Mouse (Mus musculus) thymus, postnatal 10 days (tissue): ENCODE results near the gene Kcnj2.

Experiments used
- DNase-seq, 2 experiments: peaks; one replicate each; pipeline ENCODE4 v3.0.0; 2021; ENCODE audit warnings: low spot score in 2 of 2

The Kcnj2 gene

DNA sequence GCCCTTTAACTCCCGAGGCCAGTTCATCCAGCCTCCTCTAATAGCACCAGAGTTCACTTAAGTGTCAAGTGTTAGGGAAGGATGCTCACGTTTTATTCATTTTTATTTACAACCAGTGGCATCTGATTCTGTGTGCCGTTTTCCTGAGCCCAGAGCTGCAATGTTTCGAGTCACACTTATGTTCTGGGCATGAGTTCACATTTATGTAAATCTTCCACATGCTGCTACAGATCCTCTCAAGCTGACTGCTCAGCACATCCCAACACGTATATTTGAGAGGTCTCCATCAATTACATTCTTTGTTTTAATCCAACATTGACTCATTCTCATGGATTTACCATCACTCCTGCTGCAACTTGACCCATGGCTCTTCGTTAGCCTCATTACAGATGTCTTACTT is 25.2 kb downstream of the Kcnj2 start:
- no peak for DNase-seq

DNA sequence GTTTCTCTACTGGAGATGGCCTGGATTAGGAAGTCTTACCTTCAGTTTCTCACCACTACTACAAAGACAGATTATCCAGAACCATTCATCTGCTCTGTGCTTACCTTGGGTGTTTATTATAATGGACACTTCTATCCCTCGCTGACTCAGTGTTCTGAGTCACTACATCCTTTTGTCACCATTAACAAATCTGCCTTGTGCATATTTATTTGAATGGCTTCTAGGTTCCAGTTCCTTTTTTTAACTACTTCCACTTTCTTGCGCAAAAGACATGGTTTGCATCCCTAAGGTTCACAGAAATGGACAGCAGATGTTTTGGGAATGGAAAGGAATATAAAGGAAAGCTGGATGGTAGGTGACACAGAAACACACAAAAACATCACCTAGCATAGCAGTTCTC is 27.0 kb downstream of the Kcnj2 start:
- DNase-seq: no peak

DNA sequence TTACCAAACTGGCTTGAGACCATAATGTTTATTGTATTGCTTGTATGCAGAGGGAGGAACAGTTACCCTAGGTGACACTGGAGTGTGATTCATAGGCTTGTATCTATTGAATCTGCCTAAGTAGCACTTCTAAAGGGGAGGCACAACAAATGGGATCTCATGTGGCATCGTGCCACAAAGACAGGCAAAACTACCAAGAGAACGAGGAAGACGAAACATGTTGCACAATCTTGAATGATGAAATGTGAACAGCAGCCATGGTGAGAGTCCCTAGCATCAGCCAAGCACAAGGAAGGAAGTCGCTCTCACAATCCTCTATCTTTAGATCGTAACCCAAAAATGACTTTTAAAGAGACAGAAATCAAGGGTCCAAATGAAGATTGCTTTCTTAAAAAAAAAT is 30.6 kb downstream of the Kcnj2 start:
- no peak for DNase-seq

DNA sequence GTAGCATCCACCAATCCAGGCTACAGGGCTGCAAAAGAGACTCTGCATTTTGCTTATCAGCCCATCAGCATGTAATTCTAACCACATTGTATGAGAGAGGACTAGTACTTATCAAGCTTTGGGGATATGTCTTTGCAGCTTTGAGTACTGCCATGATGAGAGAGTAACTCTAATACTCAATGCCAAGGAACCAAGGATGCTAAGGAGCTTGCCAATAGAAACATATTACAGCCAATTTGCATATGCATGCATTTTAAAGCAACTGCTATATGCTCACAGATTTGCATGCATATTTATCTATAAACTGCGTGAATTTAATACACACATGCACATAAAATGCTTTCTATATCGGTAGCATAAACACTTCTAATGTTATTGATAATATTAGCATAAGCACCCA is 34.2 kb downstream of the Kcnj2 start:
- no peak for DNase-seq

DNA sequence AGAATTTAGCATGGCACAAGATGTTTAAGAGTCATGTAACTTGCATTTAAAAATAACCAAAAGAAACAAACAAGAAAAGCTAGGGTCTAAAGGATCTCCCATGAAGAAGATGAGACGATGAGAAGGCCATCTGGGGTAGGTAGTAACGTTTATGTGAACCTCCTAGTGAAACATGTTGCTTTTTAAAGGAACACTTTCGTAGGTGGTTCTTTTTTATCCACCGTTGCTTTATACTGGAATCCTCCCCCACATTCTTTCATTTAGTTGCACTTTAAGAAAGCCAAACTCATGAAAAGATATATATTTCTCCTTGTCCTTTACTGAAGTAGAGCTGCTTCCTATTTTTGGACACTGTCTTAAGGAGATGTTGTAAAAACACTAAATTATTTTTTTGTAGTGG is 34.7 kb downstream of the Kcnj2 start:
- DNase-seq: no peak

DNA sequence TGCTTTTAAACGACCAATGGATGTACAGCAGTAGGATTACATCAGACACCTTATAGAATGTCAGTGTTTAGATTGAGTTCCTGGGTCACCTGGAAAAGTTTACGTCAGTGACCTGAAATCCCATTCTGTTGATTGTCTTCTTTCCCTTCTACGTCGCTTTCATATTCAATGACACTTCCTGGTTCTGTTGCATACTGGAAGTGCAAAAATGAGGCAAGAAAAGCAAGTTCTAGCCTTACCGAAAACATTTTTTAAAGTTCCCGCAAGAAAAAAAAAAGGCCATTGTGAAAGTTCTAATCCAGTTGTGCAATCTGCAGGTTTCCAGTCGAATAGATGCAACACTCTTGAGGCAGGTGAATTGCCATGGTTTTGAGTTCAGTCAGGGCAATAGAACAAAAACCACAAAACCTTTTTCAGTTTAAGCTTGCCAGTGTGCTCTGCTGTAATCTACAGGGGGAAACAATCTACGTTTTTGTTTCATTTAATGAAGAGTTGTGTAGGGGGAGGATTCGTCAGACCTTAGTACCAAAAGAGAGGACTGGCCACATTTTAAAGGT is 35.7 kb downstream of the Kcnj2 start:
- no peak for DNase-seq

DNA sequence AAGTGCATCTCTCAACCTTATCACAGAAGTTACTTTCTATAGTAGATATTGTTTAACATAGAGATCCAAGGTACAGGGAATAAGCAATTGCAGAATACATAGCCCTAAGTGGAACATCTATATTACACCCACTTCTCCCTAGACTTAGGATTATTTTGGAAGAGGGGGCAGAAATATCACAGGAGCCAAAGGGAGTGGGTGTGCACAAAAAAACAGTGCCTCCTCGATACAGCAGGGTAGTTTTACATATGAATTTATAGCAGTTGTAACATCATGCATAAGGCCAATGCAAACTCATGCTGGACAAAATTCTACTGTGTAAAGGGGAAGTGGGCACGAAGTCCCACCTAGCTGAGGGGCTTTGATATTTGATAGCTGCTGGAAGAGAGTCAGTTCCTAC is 38.5 kb downstream of the Kcnj2 start:
- DNase-seq: no peak

DNA sequence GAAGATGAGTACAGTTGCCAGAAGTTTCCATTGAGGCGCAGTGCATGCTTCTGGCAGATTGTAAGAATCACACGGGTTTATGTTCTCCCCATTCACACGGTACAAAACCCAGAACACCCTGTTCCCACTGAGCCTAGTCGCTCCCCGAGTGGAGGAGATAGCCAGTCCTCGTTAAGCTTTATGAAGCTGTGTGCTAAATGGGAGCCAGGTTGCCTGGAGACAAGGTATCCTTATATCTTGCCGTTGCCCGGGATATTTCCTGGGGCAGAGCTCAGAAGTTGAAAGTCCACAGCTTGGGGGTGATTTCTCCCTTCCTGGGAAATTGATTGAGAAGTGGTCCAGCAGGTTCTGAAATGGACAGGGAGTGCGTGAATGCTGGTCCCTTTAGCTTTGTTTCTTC is 42.2 kb downstream of the Kcnj2 start:
- DNase-seq: no peak

DNA sequence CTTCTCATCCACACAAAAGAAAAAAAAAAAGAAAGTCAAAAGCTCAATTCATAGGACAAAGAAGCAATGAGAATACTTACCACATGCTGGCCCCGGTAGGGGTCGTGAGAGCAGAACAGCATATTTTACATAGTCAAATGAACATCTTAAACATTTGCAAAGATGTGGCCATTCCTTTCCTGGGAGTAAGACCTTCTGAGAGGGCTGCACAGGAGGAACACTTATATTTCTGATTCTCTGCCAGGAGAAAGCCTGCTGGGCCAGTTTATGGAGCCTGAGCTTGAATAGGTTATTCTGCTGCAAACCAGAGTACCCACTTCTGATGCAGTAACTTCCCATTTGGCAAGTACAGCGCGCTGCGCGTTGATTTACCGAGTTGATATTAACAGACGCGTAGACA is 55.5 kb downstream of the Kcnj2 start:
- no peak for DNase-seq

DNA sequence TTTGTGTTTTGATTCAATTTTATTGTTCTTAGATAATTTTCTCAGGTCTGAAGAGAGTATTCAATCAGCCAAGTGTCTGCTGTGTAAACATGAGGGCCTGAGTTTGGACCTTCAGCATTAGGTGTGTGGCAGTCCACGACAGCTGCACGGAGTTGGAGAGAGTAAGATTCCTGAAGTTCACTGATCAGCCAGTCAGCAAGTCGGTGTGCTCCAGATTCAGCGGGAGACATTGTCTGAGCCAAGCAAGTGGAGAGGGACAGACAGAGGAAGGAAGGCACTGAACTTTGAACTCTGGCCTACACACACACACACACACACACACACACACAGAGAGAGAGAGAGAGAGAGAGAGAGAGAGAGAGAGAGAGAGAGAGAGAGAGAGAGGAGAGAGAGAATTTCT is 57.4 kb downstream of the Kcnj2 start:
- DNase-seq: no peak

DNA sequence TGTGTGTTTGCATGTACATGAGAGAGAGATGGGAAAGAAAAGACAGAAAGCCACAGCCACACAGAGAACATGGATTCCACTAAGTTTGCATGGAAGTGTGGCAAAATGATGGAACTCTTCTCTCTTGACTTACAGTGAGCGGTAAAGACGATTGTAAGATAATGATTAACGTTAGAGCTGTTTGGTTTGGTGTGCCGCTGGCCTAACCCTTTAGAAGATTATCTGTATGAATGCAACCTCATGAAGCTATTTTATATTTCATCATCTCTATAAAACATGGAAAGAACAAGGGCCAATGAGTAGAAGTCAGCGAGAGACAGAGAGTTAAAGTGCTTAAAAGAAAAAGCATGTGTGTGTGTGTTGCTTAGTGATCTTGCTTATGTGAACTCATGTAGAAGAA is 60.0 kb downstream of the Kcnj2 start:
- no peak for DNase-seq
